Mouse (Mus musculus) limb, embryonic 11.5 days (tissue): ENCODE data around the gene Pakap. TPM values are rescaled to one million over a fixed set of nuclear protein-coding genes. Genes with fewer than 3 reads are reported as not detected.
A peak's percentile ranks its signal among the peaks of the same experiment; 100 is the strongest.

Experiments
- ATAC-seq: fragments of 200-750 bp; cut with Nextera tagmentation; 2 replicates; pipeline ENCODE4 v1.8.0; 2017; ENCODE audit warnings: low read depth; ENCODE audit not compliant: insufficient number of reproducible peaks, low FRiP score, low TSS enrichment
- DNase-seq: peaks from one replicate; pipeline ENCODE4 v3.0.0-alpha.2; 2015; ENCODE audit warnings: low spot score
- H3K27ac ChIP-seq: fragments of 300-500 bp; sonication (generic); replicated peaks from 2 replicates; pipeline ENCODE4 v1.5.1; 2014; ENCODE audit warnings: low read depth, mild to moderate bottlenecking, low read length
- H3K27me3 ChIP-seq: fragments of 300-500 bp; sonication (generic); 2 replicates; pipeline ENCODE4 v1.6.1; 2014; ENCODE audit warnings: mild to moderate bottlenecking, low read length, mixed read lengths; ENCODE audit not compliant: control insufficient read depth, insufficient read depth
- H3K36me3 ChIP-seq: fragments of 300-500 bp; sonication (generic); 2 replicates; pipeline ENCODE4 v1.6.1; 2014; ENCODE audit warnings: mild to moderate bottlenecking, low read length, moderate library complexity, mixed read lengths; ENCODE audit not compliant: control insufficient read depth, insufficient read depth
- H3K4me1 ChIP-seq: fragments of 300-500 bp; sonication (generic); 2 replicates; pipeline ENCODE4 v1.6.1; 2014; ENCODE audit warnings: low read length, mixed read lengths; ENCODE audit not compliant: control insufficient read depth, insufficient read depth
- H3K4me2 ChIP-seq: fragments of 300-500 bp; sonication (generic); 2 replicates; pipeline ENCODE4 v1.6.1; 2014; ENCODE audit warnings: low read depth, mild to moderate bottlenecking, moderate library complexity; ENCODE audit not compliant: severe bottlenecking
- H3K4me3 ChIP-seq: fragments of 300-500 bp; sonication (generic); 2 replicates; pipeline ENCODE4 v1.5.1; 2014; ENCODE audit warnings: low read depth, low read length
- H3K9ac ChIP-seq: fragments of 300-500 bp; sonication (generic); 2 replicates; pipeline ENCODE4 v1.6.1; 2014; ENCODE audit warnings: mild to moderate bottlenecking, low read length
- H3K9me3 ChIP-seq: fragments of 300-500 bp; sonication (generic); 2 replicates; pipeline ENCODE4 v1.6.1; 2016; ENCODE audit warnings: low read length; ENCODE audit not compliant: control insufficient read depth
- WGBS: fragments of 180-500 bp; shearing (Covaris S2); extraction: QIAGEN DNeasy Blood & Tissue Kit; methylation state at CpG from one replicate; pipeline ENCODE4 v1.1.7; 2014; 5-methylcytosine and 5-hydroxymethylcytosine counted together
- polyA plus RNA-seq: library from polyadenylated mRNA; unstranded; fragments of >200 nt; fragmentation: Nextera tagmentation; extraction: Ambion mirVana; gene quantifications from 2 replicates; pipeline ENCODE4 v1.2.1, GENCODE M21; 2014

Gene Pakap
- polyA plus RNA-seq, 1 experiment from 2014 or later: 32.6 TPM

- Histone ChIP-seq H3K4me3 (no peak overlapping the region), H3K9ac (no peak overlapping the region), H3K9me3 (no peaks in the 10 kb centered on the region), H3K4me1 (peaks cover 12% of the 10 kb centered on the region), H3K27ac (no peak overlapping the region), H3K36me3 (no peaks in the 10 kb centered on the region), H3K27me3 (no peaks in the 10 kb centered on the region), H3K4me2 (no peak overlapping the region)
- 87% methylated on average over 1 of the region's 1 CpGs for WGBS
- ATAC-seq: no peak
- DNase-seq: no peak
These were observed 2.7 kb upstream of the Pakap start for GRCm38 (mm10) chr4:57565283-57565682.

- no peak overlapping the region for H3K4me2 ChIP-seq
- H3K36me3 ChIP-seq: no peaks in the 10 kb centered on the region
- peaks cover 12% of the 10 kb centered on the region for H3K4me1 ChIP-seq
- WGBS: 59% methylated on average over 2 of the region's 2 CpGs
- no peak overlapping the region for H3K9ac ChIP-seq
- DNase-seq (no peak), ATAC-seq (no peak)
- H3K9me3 ChIP-seq: no peaks in the 10 kb centered on the region
- no peaks in the 10 kb centered on the region for H3K27me3 ChIP-seq
- no peak overlapping the region for H3K4me3 ChIP-seq
- H3K27ac ChIP-seq: no peak overlapping the region
These were observed 2.2 kb upstream of the Pakap start for GRCm38 (mm10) chr4:57565811-57566210.

GRCm38 (mm10) chr4:57568268-57569068 is 489 bp downstream of the Pakap start:
- peak overlapping the region; percentile 82 for H3K4me2 ChIP-seq
- no peak; the same call in 1 of the 2 replicates for ATAC-seq
- no peaks in the 10 kb centered on the region for H3K9me3 ChIP-seq
- H3K27ac ChIP-seq: peak overlapping the region; percentile 87
- peak; percentile 56 for DNase-seq
- H3K27me3 ChIP-seq: no peaks in the 10 kb centered on the region
- whole genome bisulfite sequencing: 44% methylated on average over 19 of the region's 19 CpGs
- no peaks in the 10 kb centered on the region for H3K36me3 ChIP-seq
- H3K9ac ChIP-seq: peak overlapping the region; percentile 82
- peak overlapping the region; percentile 64 for H3K4me3 ChIP-seq
- H3K4me1 ChIP-seq: peaks cover 12% of the 10 kb centered on the region

- Histone ChIP-seq H3K4me2 (peak overlapping the region; percentile 82), H3K9ac (no peak overlapping the region; the same call in 1 of the 2 replicates), H3K36me3 (no peaks in the 10 kb centered on the region), H3K4me3 (peak overlapping the region; percentile 64), H3K27ac (no peak overlapping the region), H3K27me3 (no peaks in the 10 kb centered on the region), H3K9me3 (no peaks in the 10 kb centered on the region), H3K4me1 (peaks cover 12% of the 10 kb centered on the region)
- DNase-seq (no peak), ATAC-seq (no peak)
- WGBS: 63% methylated on average over 4 of the region's 4 CpGs
These were observed 1.0 kb downstream of the Pakap start for GRCm38 (mm10) chr4:57569069-57569355.

- Histone ChIP-seq H3K9me3 (no peaks in the 10 kb centered on the region), H3K27me3 (no peaks in the 10 kb centered on the region), H3K27ac (no peak overlapping the region), H3K4me1 (peaks cover 12% of the 10 kb centered on the region), H3K36me3 (no peaks in the 10 kb centered on the region), H3K4me3 (0 out of 2 replicates have a peak overlapping the region, but pooled peaks have one; percentile 64), H3K9ac (no peak overlapping the region), H3K4me2 (peak overlapping the region; percentile 82; the same call in 1 of the 2 replicates)
- ATAC-seq (no peak), DNase-seq (no peak)
- 74% methylated on average over 6 of the region's 6 CpGs for WGBS
These were observed 1.7 kb downstream of the Pakap start for GRCm38 (mm10) chr4:57569711-57570110.

GRCm38 (mm10) chr4:57570229-57570628 is 2.2 kb downstream of the Pakap start:
- Histone ChIP-seq H3K4me3 (no peak overlapping the region), H3K9me3 (no peaks in the 10 kb centered on the region), H3K27me3 (no peaks in the 10 kb centered on the region), H3K27ac (no peak overlapping the region), H3K9ac (no peak overlapping the region), H3K4me2 (no peak overlapping the region), H3K36me3 (no peaks in the 10 kb centered on the region), H3K4me1 (peaks cover 12% of the 10 kb centered on the region)
- 81% methylated on average over 3 of the region's 3 CpGs for WGBS
- no peak for DNase-seq
- no peak for ATAC-seq

GRCm38 (mm10) chr4:57574181-57574580 is 6.2 kb downstream of the Pakap start:
- 0 out of 2 replicates have a peak, but pooled peaks cover 4% of the 10 kb centered on the region for H3K4me1 ChIP-seq
- no peak for DNase-seq
- WGBS: 86% methylated on average over 3 of the region's 3 CpGs

GRCm38 (mm10) chr4:57574646-57575045 is 6.7 kb downstream of the Pakap start:
- H3K36me3 ChIP-seq: no peaks in the 10 kb centered on the region
- no peaks in the 10 kb centered on the region for H3K27me3 ChIP-seq
- 74% methylated on average over 6 of the region's 6 CpGs for WGBS
- no peak overlapping the region for H3K9ac ChIP-seq
- H3K27ac ChIP-seq: no peak overlapping the region
- 0 out of 2 replicates have a peak, but pooled peaks cover under 1% of the 10 kb centered on the region for H3K4me1 ChIP-seq
- ATAC-seq: no peak
- no peak for DNase-seq
- H3K4me3 ChIP-seq: no peak overlapping the region
- H3K9me3 ChIP-seq: no peaks in the 10 kb centered on the region
- H3K4me2 ChIP-seq: no peak overlapping the region

More at GRCm38 (mm10) chr4:57574181-57574580, 6.2 kb downstream of the Pakap start:
- Histone ChIP-seq H3K4me2 (no peak overlapping the region), H3K36me3 (no peaks in the 10 kb centered on the region), H3K27me3 (no peaks in the 10 kb centered on the region), H3K27ac (no peak overlapping the region), H3K9ac (no peak overlapping the region), H3K4me3 (no peak overlapping the region), H3K9me3 (no peaks in the 10 kb centered on the region)
- ATAC-seq: no peak
